Mouse (Mus musculus): ENCODE results near the gene Rpl34. TPM values are rescaled to one million over a fixed set of nuclear protein-coding genes. Genes with fewer than 3 reads are reported as not detected.

Gene Rpl34
- polyA plus RNA-seq, 1 experiment from 2014 or later, result 612 TPM

DNA sequence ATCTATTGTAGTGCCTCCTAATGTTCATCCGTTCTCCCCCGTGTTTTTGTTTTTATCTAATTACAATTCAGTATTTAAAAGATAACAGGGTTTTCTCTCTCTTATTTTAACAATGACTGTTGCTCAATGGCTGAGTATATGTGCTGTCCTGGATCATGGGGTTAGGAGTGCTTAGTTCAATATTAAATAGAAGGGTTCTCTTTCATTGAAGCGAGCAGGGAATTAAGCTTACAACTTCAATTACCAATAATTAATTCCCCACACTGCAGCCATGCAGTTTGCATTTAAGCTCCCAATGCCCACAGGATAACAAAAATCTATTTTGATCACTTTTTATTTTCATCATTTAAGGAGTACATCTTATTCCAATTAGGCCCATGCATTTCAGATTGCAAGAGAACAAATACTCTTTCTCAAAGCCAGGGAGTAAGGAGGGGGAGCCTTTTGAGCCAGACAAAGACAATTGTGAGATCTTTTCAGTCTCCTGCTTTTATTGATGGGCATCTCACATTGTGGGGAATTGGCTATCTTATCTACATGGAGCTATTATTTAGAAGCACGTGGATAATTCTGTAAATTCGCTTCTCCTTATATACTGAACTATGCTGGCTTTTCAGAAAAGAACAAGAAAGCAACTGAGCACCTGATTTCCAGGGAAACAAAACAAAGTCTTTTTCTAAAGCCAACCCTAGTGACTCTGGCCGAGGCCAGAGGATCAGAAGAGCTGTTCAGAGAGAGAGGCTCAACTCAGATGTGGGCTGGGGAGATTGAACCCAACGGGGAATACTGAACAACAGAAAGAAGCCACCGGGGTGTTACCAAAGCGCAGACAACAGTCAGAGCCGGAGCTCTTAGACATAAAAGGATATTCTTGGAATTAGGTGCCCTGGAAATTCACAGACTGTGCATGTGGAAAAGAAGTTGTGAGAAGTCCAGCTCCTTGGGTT, 16.7 kb upstream of the Rpl34 start:
- Histone ChIP-seq H3K4me3 (replicated peaks; ENCODE audit: low read depth, low read length) (no peak overlapping the region), H3K4me2 (ENCODE audit: low read length) (no peak overlapping the region), H3K9me3 (ENCODE audit: control insufficient read depth, low read length) (peaks cover 4% of the 10 kb centered on the region; the same call in 1 of the 2 replicates), H3K27me3 (ENCODE audit: control insufficient read depth, insufficient read depth, low read length) (no peaks in the 10 kb centered on the region), H3K36me3 (ENCODE audit: control insufficient read depth, insufficient read depth, low read length) (no peaks in the 10 kb centered on the region), H3K4me1 (ENCODE audit: control insufficient read depth, insufficient read depth, low read length) (peaks cover 11% of the 10 kb centered on the region), H3K9ac (replicated peaks; ENCODE audit: low read length) (no peak overlapping the region), H3K27ac (replicated peaks; ENCODE audit: low read depth, low read length) (peak overlapping the region; percentile 66; the same call in 1 of the 2 replicates)
- WGBS, result 21% methylated on average over 10 of the region's 10 CpGs
- ATAC-seq (ENCODE audit: low FRiP score, low TSS enrichment) (no peak), DNase-seq (peak; percentile 26)

DNA sequence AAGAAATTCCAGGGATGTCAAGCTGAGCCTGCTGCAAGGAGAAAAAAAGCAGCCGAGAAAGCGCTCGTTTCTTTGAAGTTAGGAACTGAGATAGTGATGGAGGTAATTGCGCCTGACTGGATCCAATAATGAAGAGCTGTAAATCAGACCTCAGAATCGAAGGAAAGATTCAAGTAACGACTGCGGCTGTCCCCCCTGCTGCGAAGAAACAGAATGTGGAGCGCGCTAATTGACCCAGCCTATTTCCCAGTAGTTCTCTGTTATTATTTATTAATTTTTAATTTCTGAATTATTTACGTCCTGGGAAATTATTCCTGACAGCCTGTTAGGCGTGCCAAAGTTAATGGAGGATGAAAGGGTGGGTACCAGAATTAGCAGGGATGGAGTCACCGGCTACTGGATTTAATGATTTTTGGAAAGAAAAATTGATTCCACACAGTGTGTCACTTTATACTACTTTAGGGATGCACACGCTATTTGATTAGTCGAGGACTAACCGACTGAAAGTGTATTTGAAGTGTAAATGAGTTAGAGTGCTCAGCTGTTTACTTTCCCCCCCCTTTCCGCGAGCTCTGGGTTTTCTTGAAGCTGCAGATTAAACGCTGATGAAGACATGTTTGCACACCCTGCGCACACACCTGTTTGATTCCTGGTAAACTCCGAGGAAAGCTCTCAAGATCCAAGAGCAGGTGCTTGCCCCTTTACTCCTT, 7.6 kb upstream of the Rpl34 start:
- WGBS, result 34% methylated on average over 21 of the region's 21 CpGs
- DNase-seq (peak; percentile 80), ATAC-seq (ENCODE audit: low FRiP score, low TSS enrichment) (peak; percentile 79)
- Histone ChIP-seq H3K4me2 (ENCODE audit: low read length) (no peak overlapping the region), H3K4me1 (ENCODE audit: control insufficient read depth, insufficient read depth, low read length) (0 out of 2 replicates have a peak, but pooled peaks cover 3% of the 10 kb centered on the region), H3K9me3 (ENCODE audit: control insufficient read depth, low read length) (no peaks in the 10 kb centered on the region), H3K27ac (replicated peaks; ENCODE audit: low read depth, low read length) (no peak overlapping the region), H3K36me3 (ENCODE audit: control insufficient read depth, insufficient read depth, low read length) (no peaks in the 10 kb centered on the region), H3K27me3 (ENCODE audit: control insufficient read depth, insufficient read depth, low read length) (no peaks in the 10 kb centered on the region), H3K9ac (replicated peaks; ENCODE audit: low read length) (no peak overlapping the region), H3K4me3 (replicated peaks; ENCODE audit: low read depth, low read length) (no peak overlapping the region)

DNA sequence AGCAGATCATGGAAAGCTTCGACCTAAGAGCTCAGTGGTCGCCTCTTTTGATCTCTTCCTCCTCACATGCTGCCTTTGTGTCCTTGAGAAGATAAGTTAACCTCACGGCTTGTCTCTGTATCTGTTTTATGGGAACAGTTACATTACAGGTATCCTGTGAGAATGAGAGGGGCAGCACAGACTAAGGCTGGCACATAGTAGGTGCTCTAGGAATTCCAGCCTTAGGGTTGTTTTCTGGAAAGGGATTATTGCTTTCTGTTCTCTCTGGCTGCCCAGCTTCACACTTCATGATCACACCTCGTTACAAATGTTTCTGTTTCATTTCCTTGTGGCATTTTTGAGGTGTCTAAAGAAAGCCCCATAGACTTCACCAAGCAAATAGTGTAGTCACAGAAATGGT, 6.6 kb upstream of the Rpl34 start:
- H3K27ac ChIP-seq (replicated peaks; ENCODE audit: low read depth, low read length), result peak overlapping the region; percentile 70
- ATAC-seq (ENCODE audit: low FRiP score, low TSS enrichment) (no peak), DNase-seq (no peak)
- H3K4me3 ChIP-seq (replicated peaks; ENCODE audit: low read depth, low read length), result no peak overlapping the region
- H3K9ac ChIP-seq (replicated peaks; ENCODE audit: low read length), result no peak overlapping the region
- 0 out of 2 replicates have a peak, but pooled peaks cover 3% of the 10 kb centered on the region for H3K4me1 ChIP-seq (ENCODE audit: control insufficient read depth, insufficient read depth, low read length)
- H3K27me3 ChIP-seq (ENCODE audit: control insufficient read depth, insufficient read depth, low read length), result no peaks in the 10 kb centered on the region
- H3K9me3 ChIP-seq (ENCODE audit: control insufficient read depth, low read length), result no peaks in the 10 kb centered on the region
- WGBS, result 47% methylated on average over 4 of the region's 4 CpGs
- H3K36me3 ChIP-seq (ENCODE audit: control insufficient read depth, insufficient read depth, low read length), result no peaks in the 10 kb centered on the region
- H3K4me2 ChIP-seq (ENCODE audit: low read length), result no peak overlapping the region

DNA sequence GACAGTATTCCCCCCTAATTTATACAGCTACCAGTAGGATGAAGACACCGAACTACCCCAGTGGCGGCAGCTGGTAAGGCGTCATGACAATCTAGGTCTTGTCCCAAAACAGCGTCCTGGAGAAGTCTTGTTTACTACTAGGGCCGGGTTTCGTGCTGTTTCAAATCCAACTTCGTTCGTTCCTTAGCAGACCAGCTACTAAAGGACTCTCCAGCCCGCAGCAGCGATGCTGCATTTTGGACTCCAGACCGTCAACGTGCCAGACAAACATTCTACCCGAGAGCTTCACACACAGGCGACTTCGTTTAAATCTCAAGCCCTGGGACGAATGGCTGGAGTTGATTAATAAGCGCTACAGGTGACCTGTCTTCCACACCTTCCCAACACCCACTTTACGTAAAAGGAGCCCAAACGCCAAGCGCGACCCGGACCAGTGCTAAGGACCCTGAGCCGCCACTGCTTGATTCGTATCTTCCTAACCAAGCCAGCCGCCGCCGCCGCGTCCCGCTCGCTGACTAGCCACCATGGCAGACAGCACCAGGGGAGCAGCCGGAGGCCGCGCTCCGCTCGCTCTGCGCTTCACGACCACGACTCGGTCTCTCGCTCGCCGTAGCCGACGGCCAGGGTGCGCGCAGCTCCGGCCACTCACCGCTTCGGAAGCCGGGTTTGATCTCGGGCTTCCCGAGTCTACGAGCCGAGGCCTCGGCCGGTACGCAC, 568 bp downstream of the Rpl34 start:
- H3K27me3 ChIP-seq (ENCODE audit: control insufficient read depth, insufficient read depth, low read length), result no peaks in the 10 kb centered on the region
- peaks cover 17% of the 10 kb centered on the region for H3K4me1 ChIP-seq (ENCODE audit: control insufficient read depth, insufficient read depth, low read length)
- under 1% methylated on average over 58 of the region's 58 CpGs for WGBS
- DNase-seq (peak; percentile 60), ATAC-seq (ENCODE audit: low FRiP score, low TSS enrichment) (peak; percentile 70)
- peak overlapping the region; percentile 78 for H3K9ac ChIP-seq (replicated peaks; ENCODE audit: low read length)
- H3K4me2 ChIP-seq (ENCODE audit: low read length), result peak overlapping the region; percentile 83
- H3K9me3 ChIP-seq (ENCODE audit: control insufficient read depth, low read length), result no peaks in the 10 kb centered on the region
- H3K27ac ChIP-seq (replicated peaks; ENCODE audit: low read depth, low read length), result peak overlapping the region; percentile 90
- peaks cover 41% of the 10 kb centered on the region for H3K36me3 ChIP-seq (ENCODE audit: control insufficient read depth, insufficient read depth, low read length)
- peak overlapping the region; percentile 83 for H3K4me3 ChIP-seq (replicated peaks; ENCODE audit: low read depth, low read length)

DNA sequence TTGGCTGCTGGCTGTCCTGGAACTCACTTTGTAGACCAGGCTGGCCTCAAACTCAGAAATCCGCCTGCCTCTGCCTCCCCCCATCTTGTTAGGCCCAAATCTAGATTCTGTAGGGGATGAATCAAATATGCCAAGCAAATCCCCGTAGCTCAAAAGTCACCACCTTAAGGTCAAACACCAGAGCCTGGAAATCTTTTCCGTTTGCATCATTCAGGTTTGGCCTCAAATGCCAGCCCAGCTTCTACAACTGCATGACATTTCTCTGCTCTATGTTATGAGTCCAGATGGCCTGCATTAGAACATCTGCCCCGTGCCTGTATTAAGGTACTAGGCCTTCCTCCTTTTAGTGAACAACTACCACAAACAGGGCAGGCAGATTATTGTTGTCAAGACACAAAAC, 2.5 kb downstream of the Rpl34 start:
- peaks cover 17% of the 10 kb centered on the region for H3K4me1 ChIP-seq (ENCODE audit: control insufficient read depth, insufficient read depth, low read length)
- DNase-seq, result no peak
- peaks cover 46% of the 10 kb centered on the region for H3K36me3 ChIP-seq (ENCODE audit: control insufficient read depth, insufficient read depth, low read length)
- no peak overlapping the region for H3K4me3 ChIP-seq (replicated peaks; ENCODE audit: low read depth, low read length)
- no peak overlapping the region for H3K9ac ChIP-seq (replicated peaks; ENCODE audit: low read length)
- no peaks in the 10 kb centered on the region for H3K9me3 ChIP-seq (ENCODE audit: control insufficient read depth, low read length)
- no peak overlapping the region for H3K27ac ChIP-seq (replicated peaks; ENCODE audit: low read depth, low read length)
- H3K4me2 ChIP-seq (ENCODE audit: low read length), result no peak overlapping the region
- ATAC-seq (ENCODE audit: low FRiP score, low TSS enrichment), result no peak
- 91% methylated on average over 4 of the region's 4 CpGs for WGBS
- no peaks in the 10 kb centered on the region for H3K27me3 ChIP-seq (ENCODE audit: control insufficient read depth, insufficient read depth, low read length)

DNA sequence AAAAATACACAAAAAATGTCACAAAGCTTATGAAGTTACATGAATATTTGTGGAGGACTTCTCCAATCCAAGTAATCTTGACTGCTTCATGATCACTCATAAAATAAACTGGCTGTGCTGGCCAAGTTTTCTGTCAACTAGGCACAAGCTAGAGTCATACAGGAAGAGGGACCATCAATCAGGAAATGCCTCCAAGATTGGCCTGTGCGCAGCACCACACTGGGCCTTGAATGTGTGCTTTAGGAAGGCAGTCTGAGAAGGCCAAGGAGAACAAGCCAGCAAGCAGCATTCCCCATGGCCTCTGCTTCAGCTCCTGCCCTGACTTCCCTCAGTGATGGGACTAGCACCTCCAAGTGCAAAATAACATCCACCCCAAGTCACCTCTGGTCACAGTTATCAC, 3.2 kb downstream of the Rpl34 start:
- no peak overlapping the region for H3K27ac ChIP-seq (replicated peaks; ENCODE audit: low read depth, low read length)
- H3K36me3 ChIP-seq (ENCODE audit: control insufficient read depth, insufficient read depth, low read length), result peaks cover 46% of the 10 kb centered on the region
- ATAC-seq (ENCODE audit: low FRiP score, low TSS enrichment) (no peak), DNase-seq (no peak)
- no peak overlapping the region for H3K4me2 ChIP-seq (ENCODE audit: low read length)
- H3K4me3 ChIP-seq (replicated peaks; ENCODE audit: low read depth, low read length), result no peak overlapping the region
- H3K27me3 ChIP-seq (ENCODE audit: control insufficient read depth, insufficient read depth, low read length), result no peaks in the 10 kb centered on the region
- H3K4me1 ChIP-seq (ENCODE audit: control insufficient read depth, insufficient read depth, low read length), result peaks cover 17% of the 10 kb centered on the region
- no peaks in the 10 kb centered on the region for H3K9me3 ChIP-seq (ENCODE audit: control insufficient read depth, low read length)
- no peak overlapping the region for H3K9ac ChIP-seq (replicated peaks; ENCODE audit: low read length)
- 96% methylated on average over 1 of the region's 1 CpGs for WGBS

DNA sequence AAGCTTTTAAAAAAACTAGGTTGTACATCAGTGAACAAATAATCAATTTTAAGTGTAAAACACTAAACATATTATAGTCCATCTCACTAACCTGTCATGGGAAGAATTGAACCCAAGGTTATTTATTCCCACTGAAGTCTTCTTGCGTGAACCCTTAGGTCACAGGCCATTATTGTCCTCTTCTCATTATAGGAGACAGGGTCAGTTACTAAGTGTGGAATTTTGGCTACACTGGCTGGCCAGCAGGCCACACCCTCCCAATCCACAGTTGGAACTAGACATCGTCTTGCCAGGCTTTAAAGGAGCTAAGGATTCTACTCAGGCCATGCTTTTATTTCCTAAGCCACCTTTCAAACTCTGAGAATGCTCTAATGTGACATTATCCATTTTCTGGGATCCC, 4.5 kb downstream of the Rpl34 start:
- no peak overlapping the region for H3K4me2 ChIP-seq (ENCODE audit: low read length)
- no peak overlapping the region for H3K4me3 ChIP-seq (replicated peaks; ENCODE audit: low read depth, low read length)
- WGBS, result 60% methylated on average over 2 of the region's 2 CpGs
- no peaks in the 10 kb centered on the region for H3K9me3 ChIP-seq (ENCODE audit: control insufficient read depth, low read length)
- H3K9ac ChIP-seq (replicated peaks; ENCODE audit: low read length), result no peak overlapping the region
- peaks cover 46% of the 10 kb centered on the region for H3K36me3 ChIP-seq (ENCODE audit: control insufficient read depth, insufficient read depth, low read length)
- H3K27ac ChIP-seq (replicated peaks; ENCODE audit: low read depth, low read length), result no peak overlapping the region
- DNase-seq (no peak), ATAC-seq (ENCODE audit: low FRiP score, low TSS enrichment) (no peak)
- no peaks in the 10 kb centered on the region for H3K27me3 ChIP-seq (ENCODE audit: control insufficient read depth, insufficient read depth, low read length)
- peaks cover 13% of the 10 kb centered on the region for H3K4me1 ChIP-seq (ENCODE audit: control insufficient read depth, insufficient read depth, low read length)

DNA sequence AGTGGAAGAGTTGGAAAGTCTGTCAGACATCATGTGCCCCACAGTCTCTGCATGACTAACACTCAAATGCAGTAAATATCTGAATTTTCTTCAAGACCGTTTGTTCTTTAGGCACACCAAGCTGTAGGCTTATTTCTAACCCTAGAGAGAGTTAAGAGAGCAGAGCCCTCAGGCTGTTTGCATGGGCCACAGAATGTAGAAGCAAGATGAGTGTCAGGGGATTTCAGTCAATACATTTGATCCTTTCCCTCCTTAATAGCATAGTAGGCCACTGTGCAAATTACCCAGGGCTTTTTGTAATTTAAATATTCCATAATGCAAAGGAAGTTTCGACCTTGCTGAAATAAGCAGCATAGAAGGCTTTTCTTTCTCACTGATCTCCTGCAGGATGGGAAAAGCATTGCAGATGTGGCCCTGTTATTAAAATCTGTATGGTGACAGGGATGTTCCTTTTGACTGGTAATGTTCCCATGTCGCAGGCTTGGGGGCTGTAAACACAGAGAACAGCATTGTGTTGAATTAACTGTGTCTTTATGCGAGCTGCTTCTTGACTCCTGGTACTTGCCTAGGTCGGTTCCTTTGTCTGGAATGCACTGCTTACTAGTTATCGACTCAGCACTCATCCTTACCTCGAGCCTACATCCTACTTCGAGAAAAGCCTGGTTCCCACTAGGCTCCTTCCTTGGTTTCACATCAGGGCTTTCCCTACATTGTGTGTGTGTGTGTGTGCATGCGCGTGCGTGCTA, 7.3 kb downstream of the Rpl34 start:
- peak overlapping the region; percentile 61 for H3K27ac ChIP-seq (replicated peaks; ENCODE audit: low read depth, low read length)
- H3K4me2 ChIP-seq (ENCODE audit: low read length), result no peak overlapping the region
- H3K9me3 ChIP-seq (ENCODE audit: control insufficient read depth, low read length), result no peaks in the 10 kb centered on the region
- no peak overlapping the region for H3K4me3 ChIP-seq (replicated peaks; ENCODE audit: low read depth, low read length)
- peaks cover 35% of the 10 kb centered on the region for H3K36me3 ChIP-seq (ENCODE audit: control insufficient read depth, insufficient read depth, low read length)
- 0 out of 2 replicates have a peak overlapping the region, but pooled peaks have one; percentile 9 for H3K9ac ChIP-seq (replicated peaks; ENCODE audit: low read length)
- ATAC-seq (ENCODE audit: low FRiP score, low TSS enrichment) (no peak), DNase-seq (peak; percentile 50)
- 65% methylated on average over 11 of the region's 11 CpGs for WGBS
- H3K27me3 ChIP-seq (ENCODE audit: control insufficient read depth, insufficient read depth, low read length), result no peaks in the 10 kb centered on the region
- no peaks in the 10 kb centered on the region for H3K4me1 ChIP-seq (ENCODE audit: control insufficient read depth, insufficient read depth, low read length)
